14 mouse cellular contexts compared by ENCODE assay signal in the genomic region with DNA sequence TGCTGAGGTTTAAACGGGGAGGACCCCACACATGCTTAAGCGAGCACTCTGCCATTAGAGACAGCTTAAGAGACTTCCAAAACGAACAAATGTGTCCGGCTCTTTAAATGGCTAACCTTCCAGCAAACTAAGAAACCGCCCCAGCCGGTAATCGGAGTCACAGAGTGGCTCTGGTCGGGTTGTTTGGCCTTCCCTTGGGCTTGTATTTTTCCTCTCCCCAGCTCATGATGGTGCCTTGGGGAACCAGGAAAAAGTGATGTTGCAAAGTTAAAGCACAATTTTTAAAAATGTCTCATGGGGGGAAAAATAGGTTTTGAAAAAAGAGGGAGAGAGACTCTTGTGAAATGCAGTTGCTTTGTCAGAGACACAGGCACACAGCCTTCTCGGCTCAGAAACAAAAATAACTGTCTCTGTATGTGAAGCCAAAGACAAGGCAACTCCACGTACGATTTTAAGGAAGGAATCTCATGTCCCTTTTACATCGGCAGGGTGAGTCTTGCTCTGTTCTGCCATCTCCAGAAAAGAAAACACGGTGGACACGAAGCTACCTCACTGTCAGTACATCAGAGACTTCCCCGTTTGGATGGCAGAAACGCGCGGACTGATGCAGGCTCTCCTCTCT. TPM values are rescaled to one million over a fixed set of nuclear protein-coding genes. Genes with fewer than 3 reads are reported as not detected.
DNase-seq lines count a peak whose midpoint lies in the region; ATAC-seq lines count a peak whose summit lies in the region.
"Had no signal": no experiment of that assay in that cellular context is flagged by ENCODE, and none has a peak within 500 bp of the region (broad histone marks: within the 10 kb centered on the region; RNA-seq: fewer than 3 reads in every experiment).

No protein-coding gene starts in this region.

- peak overlapping the region; percentile 49 for H3K4me2 ChIP-seq in heart, embryonic 11.5 days
- H3K4me2 ChIP-seq in lung, embryonic 15.5 days, result peak overlapping the region; percentile 48
- H3K4me2 ChIP-seq in embryonic facial prominence, embryonic 15.5 days (replicated peaks), result peak overlapping the region; percentile 15; the same call in 1 of the 2 replicates
- H3K4me2 ChIP-seq in liver, embryonic 15.5 days, result 0 out of 2 replicates have a peak overlapping the region, but pooled peaks have one; percentile 34

- intact Hi-C loops in heart, postnatal 25 days (cut with DNase I), result no loop called here

- H3K27me3 ChIP-seq in heart, embryonic 11.5 days (ENCODE audit: control insufficient read depth, insufficient read depth, low read length), result no peaks in the 10 kb centered on the region; the same call in 1 of the 2 replicates
- H3K27me3 ChIP-seq in lung, embryonic 15.5 days, result no peaks in the 10 kb centered on the region
- no peaks in the 10 kb centered on the region for H3K27me3 ChIP-seq in embryonic facial prominence, embryonic 15.5 days
- no peaks in the 10 kb centered on the region for H3K27me3 ChIP-seq in liver, embryonic 15.5 days

- 36% methylated on average over 18 of the region's 18 CpGs for WGBS in heart, embryonic 11.5 days (ENCODE audit: insufficient replicate concordance)
- WGBS in lung, embryonic 15.5 days, result 29% methylated on average over 18 of the region's 18 CpGs
- WGBS in embryonic facial prominence, embryonic 15.5 days, result 40% methylated on average over 18 of the region's 18 CpGs
- WGBS in liver, embryonic 15.5 days (ENCODE audit: insufficient replicate concordance), result 48% methylated on average over 18 of the region's 18 CpGs

- H3K9me3 ChIP-seq in heart, embryonic 11.5 days (replicated peaks; ENCODE audit: control insufficient read depth, low read length), result no peaks in the 10 kb centered on the region
- no peaks in the 10 kb centered on the region for H3K9me3 ChIP-seq in lung, embryonic 15.5 days
- no peaks in the 10 kb centered on the region for H3K9me3 ChIP-seq in embryonic facial prominence, embryonic 15.5 days (replicated peaks)
- no peaks in the 10 kb centered on the region for H3K9me3 ChIP-seq in liver, embryonic 15.5 days (replicated peaks)
- H3K9me3 ChIP-seq: G1E had no signal

- no peaks in the 10 kb centered on the region for H3K36me3 ChIP-seq in heart, embryonic 11.5 days (ENCODE audit: control insufficient read depth, insufficient read depth, low read length)
- H3K36me3 ChIP-seq in lung, embryonic 15.5 days, result no peaks in the 10 kb centered on the region
- no peaks in the 10 kb centered on the region for H3K36me3 ChIP-seq in embryonic facial prominence, embryonic 15.5 days
- no peaks in the 10 kb centered on the region for H3K36me3 ChIP-seq in liver, embryonic 15.5 days (replicated peaks)
- H3K36me3 ChIP-seq: G1E had no signal

- H3K9ac ChIP-seq in heart, embryonic 11.5 days (ENCODE audit: low read depth, low read length), result peak overlapping the region; percentile 43; the same call in 1 of the 2 replicates
- H3K9ac ChIP-seq in lung, embryonic 15.5 days, result no peak overlapping the region
- H3K9ac ChIP-seq in embryonic facial prominence, embryonic 15.5 days, result no peak overlapping the region
- H3K9ac ChIP-seq in liver, embryonic 15.5 days, result no peak overlapping the region

- H3K4me3 ChIP-seq in heart, embryonic 11.5 days (ENCODE audit: low read depth, low read length), result no peak overlapping the region
- H3K4me3 ChIP-seq in lung, embryonic 15.5 days, result no peak overlapping the region
- no peak overlapping the region for H3K4me3 ChIP-seq in embryonic facial prominence, embryonic 15.5 days (replicated peaks)
- H3K4me3 ChIP-seq in liver, embryonic 15.5 days (replicated peaks), result no peak overlapping the region

- ATAC-seq in heart, embryonic 11.5 days (replicated peaks; ENCODE audit: insufficient number of reproducible peaks, low FRiP score, low TSS enrichment), result no peak
- ATAC-seq in lung, embryonic 15.5 days (ENCODE audit: borderline replicate concordance, extremely low read depth, low FRiP score, low TSS enrichment), result 0 out of 2 replicates have a peak, but pooled peaks have one; percentile 4
- ATAC-seq in embryonic facial prominence, embryonic 15.5 days (ENCODE audit: insufficient number of reproducible peaks, low FRiP score, low TSS enrichment, low read depth), result no peak
- ATAC-seq in liver, embryonic 15.5 days (ENCODE audit: insufficient read depth), result no peak

- no peak for DNase-seq in heart, postnatal 25 days (ENCODE audit: low spot score)
- no peak for DNase-seq in lung, postnatal 10 days
- DNase-seq in layer of hippocampus, postnatal 14 days (ENCODE audit: low spot score in 2 of 2), result no peak
- DNase-seq in right cerebral cortex, postnatal 10 days (ENCODE audit: low spot score in 2 of 2), result no peak
- DNase-seq: gastrocnemius, postnatal 14 days; layer of hippocampus, postnatal 36 days; right cerebral cortex, postnatal 14 days had no signal

- H3K27ac ChIP-seq in heart, embryonic 11.5 days (ENCODE audit: low read depth, low read length), result no peak overlapping the region
- peak overlapping the region; percentile 83 for H3K27ac ChIP-seq in lung, embryonic 15.5 days
- no peak overlapping the region for H3K27ac ChIP-seq in embryonic facial prominence, embryonic 15.5 days (replicated peaks)
- H3K27ac ChIP-seq in liver, embryonic 15.5 days (replicated peaks), result no peak overlapping the region

- peaks cover 3% of the 10 kb centered on the region; the same call in 1 of the 2 replicates for H3K4me1 ChIP-seq in heart, embryonic 11.5 days (ENCODE audit: control insufficient read depth, insufficient read depth, low read length)
- peaks cover 22% of the 10 kb centered on the region for H3K4me1 ChIP-seq in lung, embryonic 15.5 days
- H3K4me1 ChIP-seq in embryonic facial prominence, embryonic 15.5 days, result peaks cover 15% of the 10 kb centered on the region; the same call in 1 of the 2 replicates
- H3K4me1 ChIP-seq in liver, embryonic 15.5 days (replicated peaks), result peaks cover 19% of the 10 kb centered on the region

RNA-seq across cellular contexts. Expression of gene Gm42791, which starts 25.2 kb away (rescaled TPM):
- 2.5 TPM in 1 of 2 replicates, not detected in the other for polyA plus RNA-seq in heart, embryonic 11.5 days (2014; fragmentation: Nextera tagmentation; extraction: Ambion mirVana)
- total RNA-seq in heart, postnatal 25 days (2021), result 1 to 10 TPM; 5.8 to 6.2 TPM
- 3.3 and 4.0 TPM in 2 replicates for polyA plus RNA-seq in lung, embryonic 15.5 days (2015; fragmentation: Nextera tagmentation; extraction: Ambion mirVana)
- 1.6 and 2.3 TPM in 2 replicates for polyA plus RNA-seq in embryonic facial prominence, embryonic 15.5 days (2015; fragmentation: Nextera tagmentation; extraction: Ambion mirVana)
- 1.1 TPM in 1 of 2 replicates, not detected in the other for polyA plus RNA-seq in liver, embryonic 15.5 days (2015; fragmentation: Nextera tagmentation; extraction: Ambion mirVana)
- 10 to 100 TPM; 15.2 to 18.0 TPM for total RNA-seq in layer of hippocampus, postnatal 14 days (2021)
- total RNA-seq: G1E; monocyte, adult 5-6 weeks had no signal
- polyA plus RNA-seq: brain, embryonic 14.5 days; G1E had no signal
